In genomic region chr9:40505471-40506312, GRCm38 (mm10) we compare ENCODE assay signal across 18 mouse cellular contexts. TPM values are rescaled to one million over a fixed set of nuclear protein-coding genes. Genes with fewer than 3 reads are reported as not detected.
A peak's percentile ranks its signal among the peaks of the same experiment; 100 is the strongest.
DNase-seq lines count a peak whose midpoint lies in the region; ATAC-seq lines count a peak whose summit lies in the region.
"Had no signal": no experiment of that assay in that cellular context is flagged by ENCODE, and none has a peak within 500 bp of the region (broad histone marks: within the 10 kb centered on the region; RNA-seq: fewer than 3 reads in every experiment).

No protein-coding gene starts in this region.

- H3K4me3 ChIP-seq in midbrain, embryonic 16.5 days (ENCODE audit: low read depth, low read length): no peak overlapping the region
- no peak overlapping the region for H3K4me3 ChIP-seq in hindbrain, embryonic 14.5 days (replicated peaks; ENCODE audit: low read length)
- no peak overlapping the region for H3K4me3 ChIP-seq in hindbrain, embryonic 10.5 days
- H3K4me3 ChIP-seq: embryonic facial prominence, embryonic 12.5 days; forebrain, embryonic 10.5 days; hindbrain, embryonic 12.5 days; midbrain, embryonic 13.5 days; neural tube, embryonic 12.5 days had no signal

- no peaks in the 10 kb centered on the region for H3K9me3 ChIP-seq in midbrain, embryonic 16.5 days (replicated peaks; ENCODE audit: control insufficient read depth, low read length, poor library complexity, severe bottlenecking)
- no peaks in the 10 kb centered on the region for H3K9me3 ChIP-seq in hindbrain, embryonic 14.5 days (ENCODE audit: control insufficient read depth, low read length)
- H3K9me3 ChIP-seq in hindbrain, embryonic 10.5 days: no peaks in the 10 kb centered on the region
- H3K9me3 ChIP-seq: embryonic facial prominence, embryonic 12.5 days; forebrain, embryonic 10.5 days; hindbrain, embryonic 12.5 days; midbrain, embryonic 13.5 days; neural tube, embryonic 12.5 days had no signal

- ATAC-seq in midbrain, embryonic 16.5 days: no peak
- no peak for ATAC-seq in hindbrain, embryonic 14.5 days (ENCODE audit: low FRiP score)
- ATAC-seq: midbrain, embryonic 13.5 days had no signal

- no peak overlapping the region for H3K9ac ChIP-seq in midbrain, embryonic 16.5 days (ENCODE audit: low read depth, low read length)
- no peak overlapping the region for H3K9ac ChIP-seq in hindbrain, embryonic 14.5 days
- H3K9ac ChIP-seq: embryonic facial prominence, embryonic 12.5 days; hindbrain, embryonic 12.5 days; liver, embryonic 14.5 days; midbrain, embryonic 13.5 days; neural tube, embryonic 12.5 days had no signal

- no peaks in the 10 kb centered on the region for H3K27me3 ChIP-seq in midbrain, embryonic 16.5 days (ENCODE audit: control insufficient read depth, insufficient read depth, low read depth, low read length)
- no peaks in the 10 kb centered on the region for H3K27me3 ChIP-seq in hindbrain, embryonic 14.5 days (ENCODE audit: control insufficient read depth, insufficient read depth, low read length)
- H3K27me3 ChIP-seq in hindbrain, embryonic 10.5 days (ENCODE audit: insufficient read depth, poor library complexity, severe bottlenecking): no peaks in the 10 kb centered on the region
- H3K27me3 ChIP-seq: CH12.LX; embryonic facial prominence, embryonic 12.5 days; hindbrain, embryonic 12.5 days; midbrain, embryonic 13.5 days; neural tube, embryonic 12.5 days had no signal

- DNase-seq in layer of hippocampus, adult 9-11 months: peak; percentile 47
- no peak for DNase-seq in layer of hippocampus, postnatal 25 days (ENCODE audit: extremely low spot score in 1 of 2, low spot score in 1 of 2)
- peak; percentile 60 for DNase-seq in cerebellum, adult 9-11 months
- DNase-seq in left cerebral cortex, adult 11 months (ENCODE audit: low spot score): peak; percentile 37
- peak; percentile 47 to 83 for DNase-seq in right cerebral cortex, postnatal 10 days (ENCODE audit: low spot score in 2 of 2)
- DNase-seq in hindbrain, embryonic 14.5 days (ENCODE audit: low spot score): no peak
- no peak for DNase-seq in hindbrain, embryonic 10.5 days (ENCODE audit: low spot score)
- DNase-seq: gastrocnemius, postnatal 36 days; kidney, adult 8-10 months; lung, postnatal 14 days had no signal

- H3K36me3 ChIP-seq in midbrain, embryonic 16.5 days (ENCODE audit: control insufficient read depth, insufficient read depth, low read length): no peaks in the 10 kb centered on the region
- H3K36me3 ChIP-seq in hindbrain, embryonic 14.5 days (replicated peaks; ENCODE audit: control insufficient read depth, insufficient read depth): no peaks in the 10 kb centered on the region
- no peaks in the 10 kb centered on the region for H3K36me3 ChIP-seq in hindbrain, embryonic 10.5 days
- H3K36me3 ChIP-seq: embryonic facial prominence, embryonic 12.5 days; forebrain, embryonic 10.5 days; hindbrain, embryonic 12.5 days; midbrain, embryonic 13.5 days; neural tube, embryonic 12.5 days had no signal

- H3K27ac ChIP-seq in midbrain, embryonic 16.5 days (ENCODE audit: low read length): no peak overlapping the region
- no peak overlapping the region for H3K27ac ChIP-seq in hindbrain, embryonic 14.5 days
- H3K27ac ChIP-seq in hindbrain, embryonic 10.5 days: no peak overlapping the region
- H3K27ac ChIP-seq: embryonic facial prominence, embryonic 12.5 days; forebrain, embryonic 10.5 days; hindbrain, embryonic 12.5 days; liver, embryonic 14.5 days; midbrain, embryonic 13.5 days; neural tube, embryonic 12.5 days had no signal

- WGBS in midbrain, embryonic 16.5 days: 74% methylated on average over 11 of the region's 11 CpGs
- WGBS in hindbrain, embryonic 14.5 days: 80% methylated on average over 11 of the region's 11 CpGs
- WGBS in hindbrain, embryonic 10.5 days: 85% methylated on average over 11 of the region's 11 CpGs

- H3K4me2 ChIP-seq in midbrain, embryonic 16.5 days (ENCODE audit: low read length): no peak overlapping the region
- no peak overlapping the region for H3K4me2 ChIP-seq in hindbrain, embryonic 14.5 days (replicated peaks)
- H3K4me2 ChIP-seq: embryonic facial prominence, embryonic 12.5 days; hindbrain, embryonic 12.5 days; midbrain, embryonic 13.5 days; neural tube, embryonic 12.5 days had no signal

- H3K4me1 ChIP-seq in midbrain, embryonic 16.5 days (ENCODE audit: control insufficient read depth, insufficient read depth, low read length): no peaks in the 10 kb centered on the region
- no peaks in the 10 kb centered on the region for H3K4me1 ChIP-seq in hindbrain, embryonic 14.5 days (replicated peaks; ENCODE audit: control insufficient read depth, insufficient read depth, low read length)
- no peaks in the 10 kb centered on the region for H3K4me1 ChIP-seq in hindbrain, embryonic 10.5 days (replicated peaks)
- H3K4me1 ChIP-seq: embryonic facial prominence, embryonic 12.5 days; forebrain, embryonic 10.5 days; hindbrain, embryonic 12.5 days; midbrain, embryonic 13.5 days; neural tube, embryonic 12.5 days had no signal

RNA-seq across cellular contexts. Expression of gene Gramd1b, which starts 25.5 kb away (rescaled TPM):
- total RNA-seq in layer of hippocampus, postnatal 25 days (2021): 100 to 1,000 TPM; 144 to 167 TPM
- 16.7 and 20.3 TPM in 2 replicates for polyA plus RNA-seq in midbrain, embryonic 16.5 days (2015; fragmentation: Nextera tagmentation; extraction: Ambion mirVana)
- polyA plus RNA-seq in hindbrain, embryonic 14.5 days (2014; fragmentation: Nextera tagmentation; extraction: Ambion mirVana): 15.0 and 15.1 TPM in 2 replicates
- 2.9 and 4.6 TPM in 2 replicates for polyA plus RNA-seq in hindbrain, embryonic 10.5 days (2016; fragmentation: Nextera tagmentation; extraction: Ambion mirVana)

Comparison
In these comparisons a context has a peak if more than half of its experiments do, and no peak if none do; other contexts are left out.
1. DNase-seq: peak in layer of hippocampus, adult 9-11 months (single experiment), cerebellum, adult 9-11 months (single experiment), left cerebral cortex, adult 11 months (single experiment) and right cerebral cortex, postnatal 10 days (2 of 2); none in layer of hippocampus, postnatal 25 days (0 of 2), hindbrain, embryonic 14.5 days (single experiment) and hindbrain, embryonic 10.5 days (single experiment).